Mouse (Mus musculus): ENCODE data around the gene Pnpla6. TPM values are rescaled to one million over a fixed set of nuclear protein-coding genes. Genes with fewer than 3 reads are reported as not detected.
"Not testable (repeated sequence)": the region's sequence is repeated elsewhere in the genome, so short reads cannot be mapped to it uniquely, and the experiment has no call there.

The Pnpla6 gene
- polyA plus RNA-seq, 1 experiment: 17.8 TPM

GRCm38 (mm10) chr8:3576211-3576960 is 61.2 kb downstream of the Pnpla6 start:
- Histone ChIP-seq H3K27ac (ENCODE audit: control insufficient read depth, insufficient read depth, low read depth, low read length) (no peak overlapping the region), H3K4me3 (ENCODE audit: control insufficient read depth, low read depth, low read length) (no peak overlapping the region), H3K4me1 (ENCODE audit: control insufficient read depth, insufficient read depth, low read length) (peaks cover 5% of the 10 kb centered on the region), H3K27me3 (ENCODE audit: control insufficient read depth, insufficient read depth, low read length) (no peaks in the 10 kb centered on the region), H3K36me3 (ENCODE audit: control insufficient read depth, insufficient read depth, low read length) (no peaks in the 10 kb centered on the region)
- TF ChIP-seq POLR2A (IDR thresholded peaks at IDR 0.05; ENCODE audit: control insufficient read depth, low read depth, low read length) (no peak), CTCF (IDR thresholded peaks at IDR 0.05; ENCODE audit: control insufficient read depth, insufficient read depth, insufficient replicate concordance, low read depth, low read length) (no peak)

GRCm38 (mm10) chr8:3579390-3580364 is 64.5 kb downstream of the Pnpla6 start:
- Histone ChIP-seq H3K36me3 (ENCODE audit: control insufficient read depth, insufficient read depth, low read length) (no peaks in the 10 kb centered on the region), H3K4me1 (ENCODE audit: control insufficient read depth, insufficient read depth, low read length) (peaks cover 5% of the 10 kb centered on the region), H3K4me3 (ENCODE audit: control insufficient read depth, low read depth, low read length) (no peak overlapping the region), H3K27ac (ENCODE audit: control insufficient read depth, insufficient read depth, low read depth, low read length) (no peak overlapping the region), H3K27me3 (ENCODE audit: control insufficient read depth, insufficient read depth, low read length) (no peaks in the 10 kb centered on the region)
- TF ChIP-seq POLR2A (IDR thresholded peaks at IDR 0.05; ENCODE audit: control insufficient read depth, low read depth, low read length) (no peak), CTCF (IDR thresholded peaks at IDR 0.05; ENCODE audit: control insufficient read depth, insufficient read depth, insufficient replicate concordance, low read depth, low read length) (no peak)

GRCm38 (mm10) chr8:3581961-3582360 is 66.8 kb downstream of the Pnpla6 start:
- not testable (repeated sequence) for H3K36me3 ChIP-seq (ENCODE audit: control insufficient read depth, insufficient read depth, low read length); H3K27ac ChIP-seq (ENCODE audit: control insufficient read depth, insufficient read depth, low read depth, low read length); H3K4me3 ChIP-seq (ENCODE audit: control insufficient read depth, low read depth, low read length); H3K27me3 ChIP-seq (ENCODE audit: control insufficient read depth, insufficient read depth, low read length); H3K4me1 ChIP-seq (ENCODE audit: control insufficient read depth, insufficient read depth, low read length)

GRCm38 (mm10) chr8:3586452-3586851 is 71.3 kb downstream of the Pnpla6 start:
- H3K4me3 ChIP-seq (ENCODE audit: control insufficient read depth, low read depth, low read length): no peak overlapping the region
- no peaks in the 10 kb centered on the region for H3K27me3 ChIP-seq (ENCODE audit: control insufficient read depth, insufficient read depth, low read length)
- H3K36me3 ChIP-seq (ENCODE audit: control insufficient read depth, insufficient read depth, low read length): no peaks in the 10 kb centered on the region
- H3K27ac ChIP-seq (ENCODE audit: control insufficient read depth, insufficient read depth, low read depth, low read length): no peak overlapping the region
- peaks cover 7% of the 10 kb centered on the region for H3K4me1 ChIP-seq (ENCODE audit: control insufficient read depth, insufficient read depth, low read length)
- no peak for TF ChIP-seq POLR2A (IDR thresholded peaks at IDR 0.05; ENCODE audit: control insufficient read depth, low read depth, low read length)
- TF ChIP-seq CTCF (IDR thresholded peaks at IDR 0.05; ENCODE audit: control insufficient read depth, insufficient read depth, insufficient replicate concordance, low read depth, low read length): no peak

- Histone ChIP-seq H3K27me3 (ENCODE audit: control insufficient read depth, insufficient read depth, low read length) (no peaks in the 10 kb centered on the region), H3K36me3 (ENCODE audit: control insufficient read depth, insufficient read depth, low read length) (no peaks in the 10 kb centered on the region), H3K4me3 (ENCODE audit: control insufficient read depth, low read depth, low read length) (peak within 1 kb of the TSS; percentile 83), H3K27ac (ENCODE audit: control insufficient read depth, insufficient read depth, low read depth, low read length) (peak within 1 kb of the TSS; percentile 33), H3K4me1 (ENCODE audit: control insufficient read depth, insufficient read depth, low read length) (peaks cover 7% of the 10 kb centered on the region)
- TF ChIP-seq CTCF (IDR thresholded peaks at IDR 0.05; ENCODE audit: control insufficient read depth, insufficient read depth, insufficient replicate concordance, low read depth, low read length): no peak
These were observed 71.8 kb downstream of the Pnpla6 start, which contains the start of gene Camsap3 for GRCm38 (mm10) chr8:3586993-3587390. Gene Camsap3, plus strand, starts transcription at chr8:3587293.

DNA sequence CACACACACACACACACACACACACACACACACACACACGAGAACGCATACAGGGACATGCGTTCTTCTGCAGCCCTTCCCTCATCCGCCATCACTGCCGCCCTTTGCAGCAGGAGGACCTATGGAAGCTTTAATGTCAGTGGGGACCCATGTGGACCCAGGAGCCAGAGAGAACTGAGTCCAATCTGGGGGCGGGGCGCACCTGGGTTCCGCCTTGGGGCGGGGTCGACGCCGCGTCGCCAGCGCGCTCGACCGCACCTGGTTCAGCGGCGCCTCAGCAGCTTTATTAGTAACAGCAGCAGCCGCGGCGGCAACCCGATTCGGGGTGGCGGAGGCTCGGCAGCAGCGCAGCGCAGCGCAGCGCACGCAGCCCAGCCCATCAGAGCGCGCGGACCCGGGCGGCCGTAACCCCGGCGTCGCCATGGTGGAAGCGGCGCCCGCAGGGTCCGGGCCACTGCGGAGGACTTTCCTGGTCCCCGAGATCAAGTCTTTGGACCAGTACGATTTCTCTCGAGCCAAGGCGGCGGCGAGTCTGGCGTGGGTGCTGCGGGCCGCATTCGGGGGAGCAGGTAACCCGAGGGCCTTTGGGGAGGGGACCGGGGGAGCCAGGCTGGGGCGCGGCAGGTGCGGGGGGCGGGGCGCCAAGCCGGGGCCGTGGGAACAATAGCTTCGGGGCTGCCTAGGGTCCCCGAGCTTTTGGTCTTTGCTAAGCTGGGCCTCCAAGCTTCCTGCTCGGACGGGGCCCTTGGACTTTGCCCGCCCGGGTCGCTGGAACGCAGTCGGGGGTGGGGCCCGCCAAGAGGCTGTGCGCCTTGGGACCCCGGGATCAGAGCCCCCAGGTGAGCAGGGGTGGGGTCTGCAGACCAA is 72.4 kb downstream of the Pnpla6 start:
- H3K4me1 ChIP-seq (ENCODE audit: control insufficient read depth, insufficient read depth, low read length): peaks cover 7% of the 10 kb centered on the region
- H3K27ac ChIP-seq (ENCODE audit: control insufficient read depth, insufficient read depth, low read depth, low read length): peak overlapping the region; percentile 33; the same call in 1 of the 2 replicates
- no peaks in the 10 kb centered on the region for H3K36me3 ChIP-seq (ENCODE audit: control insufficient read depth, insufficient read depth, low read length)
- TF ChIP-seq CTCF (IDR thresholded peaks at IDR 0.05; ENCODE audit: control insufficient read depth, insufficient read depth, insufficient replicate concordance, low read depth, low read length): no peak
- H3K4me3 ChIP-seq (ENCODE audit: control insufficient read depth, low read depth, low read length): peak overlapping the region; percentile 83
- no peaks in the 10 kb centered on the region for H3K27me3 ChIP-seq (ENCODE audit: control insufficient read depth, insufficient read depth, low read length)

DNA sequence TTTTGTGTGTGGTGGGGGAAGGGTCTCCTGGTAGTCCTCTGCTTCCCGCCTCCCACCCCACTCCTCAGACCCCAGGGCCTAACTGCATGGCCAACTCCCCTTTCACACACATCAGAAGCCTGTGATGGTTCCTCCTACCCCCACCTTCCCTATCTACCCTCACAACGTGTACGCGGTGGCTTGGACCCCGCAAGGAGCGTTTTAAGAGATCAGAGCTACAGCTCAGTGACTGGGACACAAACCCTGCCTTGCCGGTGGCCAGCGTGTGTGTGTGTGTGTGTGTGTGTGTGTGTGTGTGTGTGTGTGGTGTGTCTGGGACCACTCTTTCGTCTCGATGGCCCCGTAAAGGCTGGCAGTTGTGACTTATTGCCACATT is 73.1 kb downstream of the Pnpla6 start:
- peak overlapping the region; percentile 39; the same call in 1 of the 2 replicates for H3K27ac ChIP-seq (ENCODE audit: control insufficient read depth, insufficient read depth, low read depth, low read length)
- H3K4me3 ChIP-seq (ENCODE audit: control insufficient read depth, low read depth, low read length): peak overlapping the region; percentile 83
- peaks cover 7% of the 10 kb centered on the region for H3K4me1 ChIP-seq (ENCODE audit: control insufficient read depth, insufficient read depth, low read length)
- no peaks in the 10 kb centered on the region for H3K27me3 ChIP-seq (ENCODE audit: control insufficient read depth, insufficient read depth, low read length)
- TF ChIP-seq POLR2A (IDR thresholded peaks at IDR 0.05; ENCODE audit: control insufficient read depth, low read depth, low read length) (no peak), CTCF (IDR thresholded peaks at IDR 0.05; ENCODE audit: control insufficient read depth, insufficient read depth, insufficient replicate concordance, low read depth, low read length) (no peak)
- no peaks in the 10 kb centered on the region for H3K36me3 ChIP-seq (ENCODE audit: control insufficient read depth, insufficient read depth, low read length)
